Mouse (Mus musculus): Measurements from ENCODE around the gene 2410004B18Rik. TPM values are rescaled to one million over a fixed set of nuclear protein-coding genes. Genes with fewer than 3 reads are reported as not detected.
"Not testable (repeated sequence)": the region's sequence is repeated elsewhere in the genome, so short reads cannot be mapped to it uniquely, and the experiment has no call there.

The 2410004B18Rik gene
- polyA plus RNA-seq, 1 experiment from 2014 or later = 35.4 TPM

- Histone ChIP-seq H3K4me1 (peaks cover 51% of the 10 kb centered on the region), H3K9me3 (no peaks in the 10 kb centered on the region), H3K27ac (replicated peaks) (no peak overlapping the region), H3K9ac (peak overlapping the region; percentile 61; the same call in 1 of the 2 replicates), H3K4me3 (peak overlapping the region; percentile 34; the same call in 1 of the 2 replicates), H3K36me3 (0 out of 2 replicates have a peak, but pooled peaks cover 2% of the 10 kb centered on the region), H3K27me3 (replicated peaks) (no peaks in the 10 kb centered on the region), H3K4me2 (peak overlapping the region; percentile 63)
- WGBS = 26% methylated on average over 5 of the region's 5 CpGs
- ATAC-seq (ENCODE audit: extremely low read depth, insufficient number of reproducible peaks, low FRiP score, low TSS enrichment) = no peak
Observed at GRCm38 (mm10) chr3:145950815-145951130, 13.0 kb downstream of the 2410004B18Rik start.

GRCm38 (mm10) chr3:145951287-145952165, 13.7 kb downstream of the 2410004B18Rik start:
- Histone ChIP-seq H3K9me3 (0 out of 2 replicates have a peak, but pooled peaks cover under 1% of the 10 kb centered on the region), H3K4me1 (peaks cover 43% of the 10 kb centered on the region), H3K27me3 (replicated peaks) (no peaks in the 10 kb centered on the region), H3K27ac (replicated peaks) (0 out of 2 replicates have a peak overlapping the region, but pooled peaks have one; percentile 5), H3K9ac (no peak overlapping the region), H3K4me3 (no peak overlapping the region), H3K4me2 (no peak overlapping the region), H3K36me3 (no peaks in the 10 kb centered on the region)
- no peak for ATAC-seq (ENCODE audit: extremely low read depth, insufficient number of reproducible peaks, low FRiP score, low TSS enrichment)
- 41% methylated on average over 17 of the region's 17 CpGs for WGBS

- no peak overlapping the region for H3K9ac ChIP-seq
- H3K27me3 ChIP-seq (replicated peaks) = no peaks in the 10 kb centered on the region
- H3K27ac ChIP-seq (replicated peaks) = peak overlapping the region; percentile 30
- H3K36me3 ChIP-seq = no peaks in the 10 kb centered on the region
- 14% methylated on average over 7 of the region's 7 CpGs for WGBS
- peaks cover 30% of the 10 kb centered on the region for H3K4me1 ChIP-seq
- no peak for ATAC-seq (ENCODE audit: extremely low read depth, insufficient number of reproducible peaks, low FRiP score, low TSS enrichment)
- peaks cover 13% of the 10 kb centered on the region for H3K9me3 ChIP-seq
- peak overlapping the region; percentile 9; the same call in 1 of the 2 replicates for H3K4me2 ChIP-seq
- H3K4me3 ChIP-seq = no peak overlapping the region
Observed at GRCm38 (mm10) chr3:145952945-145953344, 15.1 kb downstream of the 2410004B18Rik start.

GRCm38 (mm10) chr3:145953411-145953810, 15.6 kb downstream of the 2410004B18Rik start:
- Histone ChIP-seq H3K27ac (replicated peaks) (no peak overlapping the region), H3K9ac (no peak overlapping the region), H3K4me1 (peaks cover 30% of the 10 kb centered on the region), H3K4me2 (no peak overlapping the region), H3K36me3 (no peaks in the 10 kb centered on the region), H3K9me3 (peaks cover 16% of the 10 kb centered on the region), H3K4me3 (no peak overlapping the region), H3K27me3 (replicated peaks) (no peaks in the 10 kb centered on the region)
- ATAC-seq (ENCODE audit: extremely low read depth, insufficient number of reproducible peaks, low FRiP score, low TSS enrichment) = no peak
- WGBS = 68% methylated on average over 2 of the region's 2 CpGs

GRCm38 (mm10) chr3:145959824-145960223, 22.0 kb downstream of the 2410004B18Rik start:
- no peaks in the 10 kb centered on the region for H3K27me3 ChIP-seq (replicated peaks)
- H3K4me1 ChIP-seq = peaks cover 36% of the 10 kb centered on the region
- 33% methylated on average over 1 of the region's 1 CpGs for WGBS
- no peak overlapping the region for H3K9ac ChIP-seq
- H3K9me3 ChIP-seq = peaks cover 16% of the 10 kb centered on the region
- H3K27ac ChIP-seq (replicated peaks) = 0 out of 2 replicates have a peak overlapping the region, but pooled peaks have one; percentile 36
- no peaks in the 10 kb centered on the region for H3K36me3 ChIP-seq
- no peak for ATAC-seq (ENCODE audit: extremely low read depth, insufficient number of reproducible peaks, low FRiP score, low TSS enrichment)
- no peak overlapping the region for H3K4me2 ChIP-seq
- H3K4me3 ChIP-seq = no peak overlapping the region

GRCm38 (mm10) chr3:145962411-145962810, 24.6 kb downstream of the 2410004B18Rik start:
- Histone ChIP-seq H3K27me3 (replicated peaks) (no peaks in the 10 kb centered on the region), H3K4me2 (peak overlapping the region; percentile 59; the same call in 1 of the 2 replicates), H3K4me1 (peaks cover 58% of the 10 kb centered on the region), H3K4me3 (no peak overlapping the region), H3K27ac (replicated peaks) (peak overlapping the region; percentile 96), H3K9ac (peak overlapping the region; percentile 77; the same call in 1 of the 2 replicates), H3K36me3 (no peaks in the 10 kb centered on the region), H3K9me3 (peaks cover 9% of the 10 kb centered on the region; the same call in 1 of the 2 replicates)
- 35% methylated on average over 8 of the region's 9 CpGs for WGBS
- no peak for ATAC-seq (ENCODE audit: extremely low read depth, insufficient number of reproducible peaks, low FRiP score, low TSS enrichment)

- peak overlapping the region; percentile 96 for H3K27ac ChIP-seq (replicated peaks)
- H3K4me1 ChIP-seq = peaks cover 58% of the 10 kb centered on the region
- 12% methylated on average over 31 of the region's 31 CpGs for WGBS
- no peaks in the 10 kb centered on the region for H3K27me3 ChIP-seq (replicated peaks)
- ATAC-seq (ENCODE audit: extremely low read depth, insufficient number of reproducible peaks, low FRiP score, low TSS enrichment) = no peak
- H3K4me2 ChIP-seq = peak overlapping the region; percentile 59
- peak overlapping the region; percentile 23; the same call in 1 of the 2 replicates for H3K4me3 ChIP-seq
- no peaks in the 10 kb centered on the region for H3K36me3 ChIP-seq
- peak overlapping the region; percentile 77 for H3K9ac ChIP-seq
- H3K9me3 ChIP-seq = no peaks in the 10 kb centered on the region
Observed at GRCm38 (mm10) chr3:145963101-145964017, 25.5 kb downstream of the 2410004B18Rik start.

- H3K4me1 ChIP-seq = peaks cover 63% of the 10 kb centered on the region
- H3K36me3 ChIP-seq = no peaks in the 10 kb centered on the region
- H3K4me2 ChIP-seq = peak overlapping the region; percentile 59
- no peaks in the 10 kb centered on the region for H3K9me3 ChIP-seq
- H3K27me3 ChIP-seq (replicated peaks) = no peaks in the 10 kb centered on the region
- 15% methylated on average over 10 of the region's 10 CpGs for WGBS
- H3K27ac ChIP-seq (replicated peaks) = peak overlapping the region; percentile 96
- ATAC-seq (ENCODE audit: extremely low read depth, insufficient number of reproducible peaks, low FRiP score, low TSS enrichment) = no peak
- peak overlapping the region; percentile 77 for H3K9ac ChIP-seq
- peak overlapping the region; percentile 23 for H3K4me3 ChIP-seq
Observed at GRCm38 (mm10) chr3:145964018-145964387, 26.2 kb downstream of the 2410004B18Rik start.

- WGBS = 3% methylated on average over 10 of the region's 10 CpGs
- Histone ChIP-seq H3K4me3 (peak overlapping the region; percentile 23; the same call in 1 of the 2 replicates), H3K4me1 (peaks cover 68% of the 10 kb centered on the region), H3K9ac (no peak overlapping the region; the same call in 1 of the 2 replicates), H3K27ac (replicated peaks) (peak overlapping the region; percentile 96), H3K4me2 (peak overlapping the region; percentile 59), H3K36me3 (no peaks in the 10 kb centered on the region), H3K27me3 (replicated peaks) (no peaks in the 10 kb centered on the region), H3K9me3 (no peaks in the 10 kb centered on the region)
- ATAC-seq (ENCODE audit: extremely low read depth, insufficient number of reproducible peaks, low FRiP score, low TSS enrichment) = peak; percentile 73
Observed at GRCm38 (mm10) chr3:145964473-145964872, 26.7 kb downstream of the 2410004B18Rik start.

- not testable (repeated sequence) for H3K4me3 ChIP-seq; H3K9me3 ChIP-seq; H3K9ac ChIP-seq; ATAC-seq (ENCODE audit: extremely low read depth, insufficient number of reproducible peaks, low FRiP score, low TSS enrichment); H3K36me3 ChIP-seq; H3K27me3 ChIP-seq (replicated peaks); H3K4me2 ChIP-seq
- H3K27ac ChIP-seq (replicated peaks) = peak overlapping the region; percentile 96
- peaks cover 67% of the 10 kb centered on the region for H3K4me1 ChIP-seq
- 74% methylated on average over 3 of the region's 3 CpGs for WGBS
Observed at GRCm38 (mm10) chr3:145965583-145965982, 27.8 kb downstream of the 2410004B18Rik start.

- Histone ChIP-seq H3K4me3 (no peak overlapping the region), H3K36me3 (no peaks in the 10 kb centered on the region), H3K9ac (no peak overlapping the region), H3K4me1 (peaks cover 73% of the 10 kb centered on the region), H3K27me3 (replicated peaks) (no peaks in the 10 kb centered on the region), H3K27ac (replicated peaks) (peak overlapping the region; percentile 96), H3K4me2 (no peak overlapping the region), H3K9me3 (no peaks in the 10 kb centered on the region)
- 40% methylated on average over 5 of the region's 5 CpGs for WGBS
- ATAC-seq (ENCODE audit: extremely low read depth, insufficient number of reproducible peaks, low FRiP score, low TSS enrichment) = no peak
Observed at GRCm38 (mm10) chr3:145966806-145967205, 29.0 kb downstream of the 2410004B18Rik start.

All from heart, embryonic 13.5 days (tissue).